Mouse (Mus musculus) ovary, postnatal 36 days (tissue): Measurements from ENCODE around the gene Suv39h2.

ENCODE experiments used
- DNase-seq: peaks from one replicate; pipeline ENCODE4 v3.0.0; 2022; ENCODE audit warnings: low spot score, mixed read lengths

Gene Suv39h2

DNA sequence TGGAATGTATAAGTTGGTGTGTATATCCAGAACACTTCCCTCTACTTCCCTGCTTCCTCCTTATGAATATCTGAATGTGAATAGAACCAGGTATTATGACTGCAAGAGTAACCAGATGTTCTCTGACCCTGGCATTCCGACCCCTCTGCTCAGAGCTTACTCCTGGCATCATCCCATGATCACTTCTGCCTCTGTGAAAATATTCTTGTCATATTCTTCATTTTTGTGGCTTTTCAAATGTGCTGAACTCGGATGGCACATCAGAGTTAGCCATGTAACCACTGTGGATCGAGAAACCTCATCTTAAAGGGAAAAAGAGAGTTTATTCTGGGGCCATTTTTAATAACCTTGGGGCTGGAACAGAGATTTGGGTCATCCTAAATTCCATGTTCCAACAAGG, 52.3 kb downstream of the Suv39h2 start, which contains the start of gene Meig1:
Gene Meig1, minus strand, starts transcription at position 101 of the 400 bp plus-strand sequence.
- no peak for DNase-seq

DNA sequence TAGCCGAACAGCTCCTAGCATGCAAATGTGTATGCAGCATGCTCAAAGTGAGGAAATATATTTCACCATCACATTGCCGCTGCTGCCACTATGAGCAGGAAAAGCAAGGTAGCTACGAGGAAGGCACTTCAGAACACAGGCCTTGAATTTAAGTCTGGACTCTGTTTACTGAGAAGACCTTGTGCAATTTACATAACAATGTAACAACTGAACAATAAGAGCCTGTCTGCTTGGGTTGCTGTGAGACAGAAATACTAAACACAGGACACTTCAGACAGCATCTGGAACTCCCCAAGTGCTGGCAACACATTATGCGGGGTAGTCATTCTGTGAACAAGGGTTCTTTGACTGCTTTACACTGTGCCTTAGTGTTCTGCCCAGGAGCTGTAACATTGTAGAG, 54.7 kb downstream of the Suv39h2 start:
- DNase-seq, result no peak

DNA sequence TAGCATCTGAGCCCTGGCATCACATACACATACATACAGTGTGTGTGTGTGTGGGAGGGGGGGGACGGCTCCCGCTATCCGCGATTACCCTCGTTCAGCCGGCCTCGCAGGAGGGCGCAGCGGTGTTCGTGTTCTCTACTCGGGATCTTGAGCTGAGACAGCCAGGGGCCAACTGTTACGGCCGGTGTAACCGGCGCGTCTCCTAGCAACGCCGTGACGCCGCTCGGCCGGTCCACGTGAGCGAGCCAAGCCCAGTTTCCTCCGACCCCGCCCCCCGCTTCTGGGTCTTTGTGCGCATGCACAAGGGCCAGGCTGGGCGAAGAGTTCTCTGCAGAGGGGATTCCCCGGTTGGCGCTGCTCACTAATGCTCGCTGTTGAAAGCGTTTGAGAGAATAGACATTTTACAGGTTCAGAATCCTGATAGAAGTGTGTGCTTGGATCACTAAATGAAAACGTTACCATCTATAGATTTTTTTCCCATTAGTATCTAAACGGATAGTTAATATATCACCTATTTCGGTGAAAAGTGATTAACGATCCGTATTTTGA, 55.9 kb downstream of the Suv39h2 start:
- DNase-seq, result peak; percentile 95

DNA sequence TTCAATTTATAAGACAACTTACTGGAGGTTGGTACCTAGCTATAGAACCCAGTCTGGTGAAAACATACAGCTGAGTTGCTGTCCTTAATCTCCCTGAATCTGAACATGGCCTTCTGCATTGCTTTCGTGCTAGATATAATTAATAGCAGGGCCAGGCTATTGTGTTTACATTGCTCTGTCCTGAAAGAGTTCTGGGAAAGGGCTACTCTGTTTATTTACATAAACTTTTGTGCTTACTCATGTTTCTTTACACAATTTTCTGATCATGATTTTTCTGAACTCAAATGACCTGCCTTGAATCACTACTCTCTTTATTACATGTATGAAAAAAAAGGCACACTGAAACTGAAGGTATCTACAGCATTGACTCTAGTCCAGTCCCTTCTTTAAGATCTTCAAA, 59.2 kb downstream of the Suv39h2 start:
- DNase-seq, result no peak

DNA sequence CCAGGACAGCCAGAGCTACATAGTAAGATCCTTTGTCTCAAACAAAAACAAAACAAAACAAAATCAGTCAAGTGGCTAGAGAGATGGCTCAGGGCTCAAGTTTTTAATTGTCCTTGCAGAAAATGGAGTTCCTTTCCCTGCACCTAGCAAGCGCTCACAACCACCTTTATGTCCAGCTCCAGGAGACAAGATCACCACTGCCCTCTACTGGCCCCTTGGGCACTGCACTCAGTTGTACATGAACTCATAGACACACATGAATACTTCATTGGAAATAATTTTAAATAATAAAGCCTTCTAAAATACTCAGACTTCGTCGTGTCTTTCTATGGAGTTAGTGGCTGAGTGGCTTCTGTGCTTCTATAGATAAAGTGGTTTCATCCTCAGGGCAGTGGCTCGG, 60.6 kb downstream of the Suv39h2 start:
- peak; percentile 49 for DNase-seq

DNA sequence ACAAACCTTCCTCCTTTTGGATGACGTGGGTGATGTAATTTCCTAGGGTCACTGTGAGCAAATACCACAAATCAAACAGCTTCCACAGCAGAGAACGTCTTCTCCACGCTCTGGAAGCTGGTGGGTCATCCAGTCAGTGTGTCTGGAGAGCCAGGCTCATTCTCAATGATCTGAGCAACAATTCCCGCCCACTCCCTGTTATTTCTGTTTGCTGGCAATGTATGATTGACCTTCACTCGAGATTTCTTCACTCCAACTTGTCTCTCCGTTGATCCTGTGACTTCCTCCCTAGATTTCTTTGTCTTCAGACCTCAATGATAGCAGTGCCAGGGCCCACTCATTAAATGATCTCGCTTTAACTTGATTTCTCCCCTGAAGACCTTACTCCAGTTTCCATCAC, 67.1 kb downstream of the Suv39h2 start:
- DNase-seq, result no peak

DNA sequence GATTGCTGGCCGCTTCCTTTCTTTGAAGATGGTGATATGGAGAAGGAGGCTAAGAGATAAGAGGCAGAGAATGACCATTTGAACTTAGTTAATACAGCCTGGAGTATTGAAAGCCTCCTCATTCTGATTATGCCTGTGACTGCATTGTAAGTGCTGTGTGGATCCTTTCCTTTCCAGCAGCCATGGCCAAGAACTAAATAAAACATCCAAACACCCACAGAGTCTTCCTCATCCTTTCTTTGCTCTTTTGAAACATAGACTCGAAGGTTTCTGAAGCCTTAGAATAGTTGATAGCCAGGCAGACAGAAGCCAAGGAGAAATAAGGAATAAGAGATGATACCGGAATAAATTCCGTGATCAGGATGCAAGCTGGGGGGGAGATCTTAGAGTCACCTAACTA, 68.8 kb downstream of the Suv39h2 start:
- DNase-seq, result no peak
